Mouse (Mus musculus): ENCODE data around the gene Mcemp1. TPM values are rescaled to one million over a fixed set of nuclear protein-coding genes. Genes with fewer than 3 reads are reported as not detected.

Gene Mcemp1
- total and polyA plus RNA-seq, 3 experiments = not detected

GRCm38 (mm10) chr8:3630647-3631477 lies 34.7 kb upstream of the Mcemp1 start, which contains the start of gene Stxbp2 (continued):
- TF ChIP-seq MYB (IDR thresholded peaks at IDR 0.05; ENCODE audit: low read depth, low read length) = 0 out of 2 replicates have a peak, but pooled peaks have one; percentile 30
- peak; percentile 75 for TF ChIP-seq MAX (IDR thresholded peaks at IDR 0.05; ENCODE audit: low read length)
- TF ChIP-seq E2F4 (IDR thresholded peaks at IDR 0.05; ENCODE audit: borderline replicate concordance, low read depth, low read length) = no peak

GRCm38 (mm10) chr8:3631478-3631875 lies 34.1 kb upstream of the Mcemp1 start:
- Histone ChIP-seq H3K27ac (ENCODE audit: control insufficient read depth, low read depth, low read length) (peak overlapping the region; percentile 20), H3K9me3 (replicated peaks; ENCODE audit: insufficient read depth, low read length) (no peaks in the 10 kb centered on the region), H3K4me1 (ENCODE audit: control insufficient read depth in 1 of 2, insufficient read depth in 2 of 2, low read length in 2 of 2) (peaks cover 8 to 16% of the 10 kb centered on the region in 2 experiments), H3K9ac (ENCODE audit: control insufficient read depth, low read depth, low read length, poor library complexity, severe bottlenecking) (peak overlapping the region; percentile 85), H3K79me2 (ENCODE audit: control insufficient read depth, insufficient read depth, low read length, poor library complexity) (peaks cover 11% of the 10 kb centered on the region), H3K36me3 (ENCODE audit: control insufficient read depth in 1 of 2, insufficient read depth in 2 of 2, low read length in 2 of 2) (peaks cover 5 to 20% of the 10 kb centered on the region in 2 experiments; a peak in 3 of 4 replicates), H3K27me3 (ENCODE audit: control insufficient read depth in 1 of 2, insufficient read depth in 2 of 2, low read length in 2 of 2) (no peaks in the 10 kb centered on the region), H3K4me3 (ENCODE audit: control insufficient read depth in 1 of 2, insufficient read depth in 1 of 2, low read depth in 2 of 2, low read length in 2 of 2) (peak overlapping the region; percentile 85 to 87)
- no peak for TF ChIP-seq POLR2AphosphoS5 (IDR thresholded peaks at IDR 0.05; ENCODE audit: borderline replicate concordance, low read depth, low read length)
- peak; percentile 43 to 47 for TF ChIP-seq EP300 (IDR thresholded peaks at IDR 0.05; ENCODE audit: low read depth in 1 of 2, low read length in 2 of 2)
- TF ChIP-seq MAX (IDR thresholded peaks at IDR 0.05; ENCODE audit: low read length) = no peak
- TF ChIP-seq GATA1 (IDR thresholded peaks at IDR 0.05; ENCODE audit: low read depth, low read length) = peak; percentile 64
- peak; percentile 45; the same call in 1 of the 2 replicates for TF ChIP-seq NELFE (IDR thresholded peaks at IDR 0.05; ENCODE audit: low read depth, low read length)
- TF ChIP-seq MAFK (IDR thresholded peaks at IDR 0.05; ENCODE audit: borderline replicate concordance, low read depth, low read length) = no peak
- TF ChIP-seq MAZ (IDR thresholded peaks at IDR 0.05; ENCODE audit: low read depth, low read length) = 0 out of 2 replicates have a peak, but pooled peaks have one; percentile 10
- no peak for TF ChIP-seq ZMIZ1 (IDR thresholded peaks at IDR 0.05; ENCODE audit: low read depth, low read length)
- TF ChIP-seq POLR2A (IDR thresholded peaks at IDR 0.05; ENCODE audit: control insufficient read depth in 1 of 2, insufficient read depth in 1 of 2, low read depth in 1 of 2, low read length in 2 of 2, poor library complexity in 1 of 2) = 0 out of 4 replicates have a peak, but pooled peaks of 1 of the 2 experiments have one; percentile 42
- TF ChIP-seq ZC3H11A (IDR thresholded peaks at IDR 0.05; ENCODE audit: low read depth, low read length) = no peak
- TF ChIP-seq NRF1 (IDR thresholded peaks at IDR 0.05; ENCODE audit: insufficient read depth, low read depth, low read length, poor library complexity, severe bottlenecking) = no peak
- TF ChIP-seq ETS1 (IDR thresholded peaks at IDR 0.05; ENCODE audit: low read depth, low read length) = no peak
- peak; percentile 75 for TF ChIP-seq ELF1 (IDR thresholded peaks at IDR 0.05; ENCODE audit: low read depth, low read length)
- TF ChIP-seq USF2 (IDR thresholded peaks at IDR 0.05; ENCODE audit: borderline replicate concordance in 1 of 2, insufficient read depth in 1 of 2, low read depth in 1 of 2, low read length in 2 of 2) = no peak
- no peak for TF ChIP-seq UBTF (IDR thresholded peaks at IDR 0.05; ENCODE audit: borderline replicate concordance, insufficient read depth, low read depth, low read length)
- TF ChIP-seq TBP (IDR thresholded peaks at IDR 0.05; ENCODE audit: low read depth, low read length) = no peak
- no peak; the same call in 1 of the 2 replicates for TF ChIP-seq TCF12 (IDR thresholded peaks at IDR 0.05; ENCODE audit: low read depth, low read length)
- no peak for TF ChIP-seq TAL1 (IDR thresholded peaks at IDR 0.05; ENCODE audit: low read length)
- TF ChIP-seq HCFC1 (IDR thresholded peaks at IDR 0.05; ENCODE audit: low read depth, low read length) = peak; percentile 62
- DNase-seq (ENCODE audit: low read depth, low spot score) = peak; percentile 80
